Mouse (Mus musculus) G1E (cell line): ENCODE measurements at regions not wholly inside any gene's neighbourhood (a gene's known extent, or its start where the extent isn't known, plus 50 kb on each side); places are given as distances from the start of the nearest gene placed in this dataset.

ENCODE experiments used
- CTCF ChIP-seq: IDR thresholded peaks from 2 replicates; pipeline ENCODE4 v1.5.1; 2012; ENCODE audit warnings: low read depth, low read length, inconsistent platforms, mixed read lengths
- GATA2 ChIP-seq: IDR thresholded peaks from 2 replicates; pipeline ENCODE4 v1.6.1; 2012; ENCODE audit warnings: low read depth, low read length, inconsistent platforms, borderline replicate concordance
- TAL1 ChIP-seq: conservative IDR thresholded peaks from 2 replicates; pipeline ENCODE4 v1.6.1; 2012; ENCODE audit warnings: low read depth, low read length, inconsistent platforms, mixed read lengths

GRCm38 (mm10) chr1:75844981-75845380, 298.9 kb downstream of the Slc4a3 start:
- TF ChIP-seq CTCF (no peak), GATA2 (no peak), TAL1 (no peak)
